Mouse (Mus musculus): ENCODE results near the gene Ptpro.

GRCm38 (mm10) chr6:137382546-137382945, 130.4 kb downstream of the Ptpro start:
- TF ChIP-seq POLR2A (IDR thresholded peaks at IDR 0.05; ENCODE audit: control insufficient read depth, extremely low read depth, insufficient read depth, low read length, poor library complexity) (no peak), CTCF (IDR thresholded peaks at IDR 0.05; ENCODE audit: borderline replicate concordance, control insufficient read depth, extremely low read depth, insufficient read depth, low read length, poor library complexity) (no peak)
